Mouse (Mus musculus) cerebellum, adult 8-10 months (tissue): ENCODE results near the gene Klrb1b.
"Not testable (repeated sequence)": the region's sequence is repeated elsewhere in the genome, so short reads cannot be mapped to it uniquely, and the experiment has no call there.

Experiments
- DNase-seq: peaks from one replicate; pipeline ENCODE4 v3.0.0; 2022

Gene Klrb1b

DNA sequence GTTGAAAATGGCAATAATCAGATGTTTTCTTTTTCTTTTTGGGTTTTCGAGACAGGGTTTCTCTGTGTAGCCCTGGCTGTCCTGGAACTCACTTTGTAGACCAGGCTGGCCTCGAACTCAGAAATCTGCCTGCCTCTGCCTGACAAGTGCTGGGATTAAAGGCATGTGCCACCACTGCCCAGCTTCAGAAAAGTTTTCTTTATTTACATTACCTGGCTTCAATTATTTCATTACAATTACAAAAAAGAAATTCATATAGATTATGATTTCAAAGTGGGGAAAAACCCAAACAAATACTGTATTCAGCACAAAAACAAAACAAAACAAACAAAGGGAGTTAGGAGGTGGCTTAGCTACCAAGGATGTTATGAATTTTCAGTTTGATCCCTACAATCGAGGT, 14.5 kb upstream of the Klrb1b start:
- not testable (repeated sequence) for DNase-seq

DNA sequence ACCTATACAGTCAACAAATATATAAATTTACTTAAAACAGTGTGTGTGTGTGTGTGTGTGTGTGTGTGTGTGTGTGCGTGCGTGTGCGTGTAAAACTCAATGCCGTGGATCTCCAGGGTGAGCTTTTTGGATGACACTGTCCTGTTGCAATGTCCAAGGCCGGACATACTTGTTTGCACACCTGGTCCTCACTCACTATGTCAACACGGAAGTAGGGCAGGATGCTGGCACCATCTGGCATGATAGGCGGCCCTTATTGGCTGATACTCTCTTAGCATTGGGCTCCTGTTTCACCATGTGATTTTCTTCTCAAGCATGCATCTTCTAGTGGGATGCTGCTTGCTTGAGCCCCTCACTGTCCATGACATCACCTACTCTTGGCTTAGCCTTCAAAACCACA, 13.8 kb upstream of the Klrb1b start:
- DNase-seq = peak; percentile 16

DNA sequence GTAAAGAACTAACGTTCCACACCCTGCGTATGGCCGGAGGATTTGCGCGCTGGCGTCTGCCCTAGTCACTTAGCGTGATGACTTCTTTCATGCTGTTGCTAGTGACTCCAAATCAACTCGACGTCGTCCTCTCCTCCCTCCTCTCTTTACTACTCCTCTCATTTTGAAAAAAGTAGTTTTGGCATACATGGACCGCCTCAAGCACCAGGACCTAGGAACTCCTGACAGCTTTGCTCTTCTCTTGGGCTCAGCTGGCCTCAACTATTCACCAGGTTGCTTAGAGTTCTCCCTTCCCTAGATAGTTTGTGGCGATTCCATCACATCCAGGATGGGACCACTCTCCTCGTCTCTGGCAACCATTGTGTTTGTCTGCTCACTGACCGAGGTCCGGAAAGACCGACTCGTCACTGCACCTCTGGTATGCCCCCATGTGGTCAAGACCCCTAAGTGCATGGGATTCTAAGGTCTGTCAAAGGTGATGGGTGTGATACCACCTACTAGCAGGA, 13.2 kb upstream of the Klrb1b start:
- peak; percentile 83 for DNase-seq

DNA sequence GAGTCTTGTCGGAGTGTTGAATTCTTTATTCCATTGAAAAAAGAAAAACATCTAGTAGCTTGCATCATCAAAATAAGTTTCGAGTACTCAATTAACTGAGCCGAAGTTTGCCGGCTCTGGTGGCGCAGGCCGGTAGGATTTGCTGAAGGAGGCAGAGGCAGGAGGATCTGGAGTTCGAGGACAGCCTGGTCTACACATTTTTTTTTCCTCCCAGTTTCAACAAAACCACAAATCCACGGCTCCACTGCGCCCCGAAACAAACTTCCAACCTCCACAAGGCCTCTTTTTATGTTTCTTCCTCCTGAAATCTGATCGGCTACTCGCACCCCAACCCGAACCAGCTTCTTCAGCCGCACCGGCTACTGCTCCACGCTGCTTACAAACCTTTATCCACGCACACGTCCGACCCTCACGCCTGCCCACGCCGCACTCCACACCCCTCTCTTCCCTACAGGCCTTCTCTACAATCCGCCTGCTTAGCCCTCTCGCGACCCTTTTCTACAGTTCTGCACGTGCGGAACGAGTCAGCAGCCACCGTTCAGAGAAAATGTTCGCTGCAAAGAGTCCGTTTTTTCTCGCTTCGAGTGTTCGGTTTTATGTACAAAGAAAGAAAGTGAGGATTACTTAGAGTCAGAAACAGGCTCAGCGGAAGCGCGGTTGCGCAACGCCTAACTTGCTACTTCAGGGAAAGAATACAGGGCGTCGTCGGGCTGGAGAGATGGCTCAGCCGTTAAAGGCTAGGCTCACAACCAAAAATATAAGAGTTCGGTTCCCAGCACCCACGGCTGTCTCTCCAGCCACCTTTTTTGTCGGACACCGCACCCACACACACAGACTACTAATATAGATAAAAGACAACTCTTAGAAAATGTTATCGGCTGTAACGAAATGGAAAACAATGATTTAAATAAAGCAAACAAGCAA, 12.5 kb upstream of the Klrb1b start:
- peak; percentile 86 for DNase-seq

DNA sequence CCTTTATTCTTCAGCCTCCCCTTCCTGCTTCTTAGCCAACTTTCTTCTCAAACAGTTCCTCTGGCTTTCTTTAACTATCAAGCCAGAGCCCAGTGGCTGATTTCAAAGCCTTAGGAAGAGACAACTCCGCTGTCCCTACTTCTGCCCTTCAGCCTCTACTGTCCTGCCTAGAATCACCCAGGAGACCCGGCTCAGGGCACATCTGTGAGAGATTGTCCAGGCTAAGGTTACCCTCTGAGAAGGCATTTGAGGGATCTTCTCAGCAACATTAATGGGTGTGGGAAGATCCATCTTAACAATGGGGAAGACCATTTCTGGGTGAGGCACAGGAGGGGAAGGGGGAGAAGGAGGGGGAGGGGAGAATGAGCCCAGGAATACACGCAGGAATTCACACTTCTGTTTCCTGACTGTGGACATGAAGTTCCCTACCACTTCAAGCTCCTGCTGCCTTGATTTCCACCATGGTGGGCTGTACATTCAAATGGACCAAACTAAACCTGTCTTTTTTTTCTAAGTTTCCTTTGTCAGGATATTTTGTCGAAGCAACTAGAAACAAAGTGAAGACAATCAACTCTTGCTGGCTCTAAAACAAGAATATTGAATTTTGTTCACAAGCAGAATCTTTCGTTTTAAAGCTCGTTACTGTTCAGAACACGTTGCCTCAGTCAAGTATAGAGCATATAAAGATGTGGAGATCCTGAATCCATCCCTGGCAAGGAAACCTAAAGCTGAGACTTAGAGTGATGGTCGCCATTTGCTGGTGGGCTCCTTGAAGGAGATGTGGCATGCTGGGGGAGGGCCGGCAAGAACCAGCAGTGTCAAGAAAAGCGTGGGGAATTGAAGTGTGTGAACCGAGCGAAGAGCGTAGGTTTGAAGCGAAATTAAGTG, 11.6 kb upstream of the Klrb1b start:
- peak; percentile 23 for DNase-seq

DNA sequence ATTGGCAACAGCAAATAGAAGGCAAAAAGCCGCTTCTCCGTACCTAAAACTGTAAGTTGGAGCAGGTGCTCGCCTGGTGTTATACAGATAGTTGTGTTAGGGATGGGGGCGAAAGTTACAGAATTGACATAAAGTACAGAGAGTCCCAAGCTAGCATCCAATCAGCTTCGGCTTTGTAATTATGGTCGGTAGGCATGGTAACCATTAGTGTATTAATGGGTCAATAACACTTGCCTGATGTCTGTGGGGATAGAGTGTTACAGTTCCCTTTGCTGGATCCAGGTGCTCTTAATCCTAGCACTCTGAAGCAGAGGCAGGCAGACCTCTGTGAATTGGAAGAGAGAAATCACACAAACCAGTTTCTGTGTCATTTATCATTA, 10.8 kb upstream of the Klrb1b start:
- DNase-seq = no peak

DNA sequence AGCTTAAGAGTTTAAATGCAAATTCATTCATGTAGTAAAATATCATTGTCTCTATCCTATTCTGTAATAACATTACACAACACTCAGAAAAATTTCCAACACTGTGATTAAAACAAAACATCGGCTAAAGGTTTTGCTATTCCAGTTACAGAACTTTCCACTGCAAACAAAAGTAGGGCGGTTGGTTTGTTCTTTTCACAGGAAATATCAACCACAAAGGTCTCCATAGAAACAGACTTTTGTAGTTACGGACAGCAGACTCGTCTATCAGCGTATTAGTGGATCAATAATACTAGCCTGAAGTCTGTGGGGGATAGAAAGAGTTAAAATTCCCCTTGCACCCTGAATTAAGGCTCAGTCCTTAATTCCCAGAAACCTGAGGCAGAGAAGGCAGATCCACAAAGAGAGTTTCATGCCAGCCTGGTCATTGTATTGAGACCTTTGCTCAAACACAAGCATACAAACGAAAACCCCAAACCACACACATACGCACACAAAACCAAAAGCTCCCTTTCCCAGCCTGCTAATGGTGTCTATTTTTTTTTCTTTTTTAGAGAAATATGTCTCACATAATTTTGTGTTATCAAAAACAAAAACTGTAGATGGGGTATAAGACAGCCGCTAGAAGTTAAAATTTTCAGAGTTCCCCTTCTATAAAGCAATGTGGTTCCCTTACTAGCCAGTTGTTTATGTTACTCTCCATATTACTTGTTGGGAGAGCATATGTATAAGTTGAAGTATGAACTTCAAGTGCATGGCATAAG, 10.2 kb upstream of the Klrb1b start:
- no peak for DNase-seq

DNA sequence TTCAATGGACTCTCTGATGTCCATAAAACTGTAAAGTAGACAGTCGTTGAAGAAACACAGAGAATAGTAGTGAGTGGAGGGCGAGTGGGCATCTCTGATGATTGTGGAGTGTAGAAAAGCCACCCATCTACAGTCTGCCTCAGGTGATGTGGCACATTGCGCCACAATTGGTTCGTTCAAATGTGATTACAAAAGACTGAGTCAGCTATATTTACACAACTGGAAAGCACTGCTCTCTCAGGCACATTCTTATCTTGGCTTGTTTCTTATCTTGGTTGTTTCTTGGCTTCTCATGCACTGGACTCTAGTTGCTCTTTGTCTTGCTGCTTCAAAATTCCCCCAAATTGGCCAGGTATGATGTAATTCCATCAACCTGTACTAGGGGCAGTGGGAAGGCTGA, 9.4 kb upstream of the Klrb1b start:
- no peak for DNase-seq

DNA sequence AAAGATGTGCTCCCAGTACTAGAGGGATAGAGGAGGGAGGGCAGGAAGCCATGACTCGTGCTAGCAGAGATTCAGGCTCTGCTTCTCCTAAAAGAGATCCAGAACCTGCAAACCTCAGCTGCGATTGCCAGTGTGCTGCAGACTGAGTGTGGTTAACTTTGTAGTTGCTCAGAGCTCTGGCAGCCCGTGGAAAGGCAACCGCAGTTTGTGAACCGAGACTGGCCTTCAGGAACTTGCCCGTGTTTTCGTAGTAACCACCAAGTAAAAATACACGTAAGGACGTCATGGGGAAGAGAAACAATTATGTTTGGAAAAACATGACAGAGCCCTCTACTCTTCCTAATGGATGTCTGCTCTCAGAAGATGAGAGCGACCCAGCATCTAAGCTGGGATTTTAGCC, 6.9 kb upstream of the Klrb1b start:
- DNase-seq = no peak

DNA sequence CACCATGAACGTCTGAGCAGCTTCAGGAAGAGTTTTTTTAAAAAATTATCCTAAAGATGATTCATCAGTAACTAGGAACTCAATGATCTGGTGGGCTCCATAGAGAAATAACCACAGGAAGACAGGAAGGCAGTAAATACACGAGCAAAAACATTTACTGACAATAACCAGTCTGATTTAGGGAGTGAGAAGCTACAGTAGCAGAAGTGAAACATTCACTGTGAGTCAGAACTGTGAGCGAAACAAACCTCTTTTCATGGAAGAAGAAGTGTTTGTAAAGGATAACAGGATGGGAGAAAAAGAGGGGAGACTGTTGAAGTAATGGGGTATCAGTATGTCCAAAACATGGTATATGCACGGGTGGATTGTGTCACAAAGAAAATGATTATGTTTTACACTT, 3.7 kb upstream of the Klrb1b start:
- DNase-seq = no peak

DNA sequence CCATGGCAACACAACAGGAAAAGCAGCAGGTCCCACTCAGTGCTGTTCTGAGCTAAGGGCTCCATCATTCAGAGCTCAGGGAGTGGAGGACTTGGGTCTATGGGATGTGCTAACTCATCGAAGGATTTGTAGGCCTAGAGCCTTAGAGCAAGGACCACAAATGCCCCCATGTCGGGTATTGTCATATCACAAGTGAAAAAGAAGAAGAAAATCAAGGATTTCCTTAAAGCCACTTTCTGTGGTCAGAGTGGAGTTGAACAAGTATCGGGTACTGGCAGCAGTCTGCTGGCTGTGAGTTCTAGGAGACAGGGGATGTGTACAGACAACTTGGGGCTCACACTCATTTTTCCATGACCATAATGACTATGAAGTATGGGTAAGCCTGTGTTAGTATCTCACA, 650 bp upstream of the Klrb1b start:
- DNase-seq = no peak

DNA sequence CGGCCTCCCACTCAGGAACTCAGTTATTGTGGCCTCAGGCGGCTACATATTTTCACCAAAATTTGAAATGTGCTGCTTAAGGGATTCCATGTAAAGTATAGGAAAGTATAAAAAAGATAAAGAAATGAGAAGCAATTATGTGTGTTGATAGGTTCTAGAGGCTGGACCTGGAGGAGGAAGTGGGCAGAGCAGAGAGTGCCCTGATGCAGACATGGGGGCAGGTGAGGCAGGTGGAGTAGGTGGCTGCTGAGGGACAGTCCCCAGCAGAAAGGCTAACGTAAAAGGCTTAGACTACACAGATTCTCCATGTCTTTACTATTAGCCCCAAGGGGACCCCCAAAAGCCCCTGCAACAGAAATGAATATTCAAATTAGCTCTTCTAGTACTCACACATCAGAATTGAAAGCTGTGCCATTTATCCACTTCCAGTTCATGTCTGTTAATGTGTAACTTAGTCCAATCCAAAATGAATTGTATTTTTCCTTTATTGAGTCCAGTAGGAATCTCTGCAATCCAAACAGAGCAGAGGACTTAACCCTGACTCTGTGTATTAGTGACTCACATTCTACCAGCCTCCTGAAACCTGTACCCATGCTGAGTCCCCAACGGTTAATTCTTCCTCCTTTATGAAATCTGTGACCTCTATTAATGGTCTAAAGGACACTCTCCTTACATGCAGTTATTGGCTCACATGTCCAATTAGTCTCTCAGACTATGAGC, 7.9 kb downstream of the Klrb1b start:
- no peak for DNase-seq

DNA sequence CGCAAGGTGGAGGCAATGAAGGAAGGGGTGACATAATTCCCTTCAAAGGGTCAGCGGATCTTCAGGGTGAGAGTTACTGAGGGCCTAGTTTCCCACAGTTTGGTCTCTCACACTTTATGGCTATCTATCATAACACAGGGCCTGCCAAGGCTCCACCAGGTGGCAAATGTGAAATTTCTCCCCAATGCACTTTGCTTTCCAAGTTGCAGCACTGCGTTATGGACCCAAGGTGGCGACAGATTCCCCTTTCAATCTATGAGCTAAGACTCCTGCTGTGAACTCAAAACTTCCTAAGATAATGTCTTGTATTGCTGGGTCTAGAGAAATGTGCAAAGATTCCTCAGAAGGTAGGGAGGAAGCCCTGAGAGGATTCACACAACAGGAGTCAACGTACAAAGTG, 17.6 kb downstream of the Klrb1b start:
- no peak for DNase-seq

DNA sequence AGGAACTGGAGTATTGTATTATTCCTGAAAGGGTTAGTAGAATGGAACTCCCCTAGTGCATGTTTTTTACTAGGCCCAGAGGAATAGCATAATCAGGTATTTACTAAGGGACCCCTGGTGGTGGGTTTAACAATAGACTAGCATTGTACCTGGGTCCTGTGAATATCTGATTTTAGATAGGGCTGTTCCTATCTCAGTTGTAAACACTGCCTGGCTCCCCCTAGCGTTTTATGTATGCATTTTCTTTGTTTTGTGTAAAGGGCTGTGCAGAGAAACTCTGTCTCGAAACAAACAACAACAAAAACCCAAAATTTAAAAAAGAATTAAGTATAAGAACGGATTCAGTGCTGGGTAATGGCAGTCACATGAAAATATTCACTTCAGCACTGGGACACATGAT, 19.1 kb downstream of the Klrb1b start:
- DNase-seq = no peak

DNA sequence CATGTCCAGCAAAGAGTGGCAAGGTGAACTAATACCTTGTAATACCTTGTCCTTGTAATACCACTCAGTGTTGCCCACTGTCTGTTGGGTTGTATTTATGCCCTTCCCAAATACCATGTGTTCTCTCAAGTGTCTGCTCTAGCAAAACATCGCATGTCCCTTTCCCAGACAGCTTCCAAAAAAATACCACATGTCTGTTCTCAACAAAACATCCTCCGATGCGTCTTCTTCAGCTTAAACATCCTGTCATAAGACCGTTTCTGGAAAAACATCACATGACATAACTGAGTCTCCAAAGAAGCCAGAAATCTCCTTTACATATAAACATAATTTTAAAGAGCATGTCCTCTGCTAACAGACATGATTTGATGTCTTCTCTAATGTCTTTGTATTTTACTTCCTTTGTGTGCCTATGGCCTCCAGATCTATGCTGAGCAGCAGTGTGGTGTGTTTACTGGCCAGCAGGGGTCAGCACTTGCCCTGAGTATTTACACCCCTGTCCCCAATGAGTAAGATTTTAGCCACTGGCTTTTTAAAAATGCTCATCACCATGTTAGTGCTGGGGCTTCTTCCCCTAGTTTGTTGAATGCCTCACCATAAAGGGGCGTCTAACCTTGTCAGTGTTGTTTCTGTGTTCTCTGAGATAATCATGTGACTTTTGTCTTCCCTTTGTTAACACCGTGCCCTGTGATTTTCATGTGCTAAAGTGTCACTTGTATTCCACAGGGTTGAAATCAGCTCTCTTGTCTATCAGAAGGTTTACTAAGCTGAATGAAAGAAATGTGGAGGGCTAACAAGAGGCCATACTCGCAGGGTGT, 21.1 kb downstream of the Klrb1b start:
- DNase-seq = not testable (repeated sequence)

DNA sequence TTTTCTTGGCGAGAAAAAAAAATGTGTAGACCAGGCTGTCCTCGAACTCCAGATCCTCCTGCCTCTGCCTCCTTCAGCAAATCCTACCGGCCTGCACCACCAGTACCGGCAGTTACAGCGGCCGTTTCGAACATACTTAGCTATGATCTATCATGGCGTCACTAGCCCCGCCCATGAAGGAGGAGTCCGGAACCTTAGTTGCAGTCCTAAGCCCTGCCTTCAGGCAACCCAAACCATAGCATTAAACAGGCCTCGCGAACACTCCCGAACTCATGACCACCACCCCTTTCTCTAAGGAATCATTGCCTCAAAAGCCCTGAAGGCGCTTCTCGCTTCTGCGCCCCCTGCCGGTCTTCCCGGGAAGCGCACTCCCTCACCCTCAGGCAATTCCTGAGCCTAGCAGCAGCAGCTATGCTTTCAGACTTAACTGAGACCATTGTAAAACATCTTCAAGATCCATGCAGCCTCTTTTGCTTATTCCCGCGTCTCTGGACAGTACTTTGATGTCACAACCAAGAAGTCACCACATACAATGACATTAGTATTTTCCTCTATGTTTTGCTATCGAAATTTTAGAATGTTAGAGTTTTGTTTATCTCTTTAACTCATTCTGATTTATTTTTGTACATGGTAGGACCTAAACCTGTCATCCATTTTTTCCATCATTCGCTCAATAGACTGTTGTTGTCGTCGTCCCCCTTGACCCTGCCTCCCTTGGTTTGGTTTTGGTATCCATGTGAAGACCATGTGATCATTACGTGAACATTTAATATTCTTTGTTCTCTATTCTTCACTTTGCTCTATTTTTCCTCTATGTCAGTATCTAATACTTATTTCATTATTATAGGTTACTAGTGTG, 22.9 kb downstream of the Klrb1b start:
- DNase-seq = peak; percentile 97

DNA sequence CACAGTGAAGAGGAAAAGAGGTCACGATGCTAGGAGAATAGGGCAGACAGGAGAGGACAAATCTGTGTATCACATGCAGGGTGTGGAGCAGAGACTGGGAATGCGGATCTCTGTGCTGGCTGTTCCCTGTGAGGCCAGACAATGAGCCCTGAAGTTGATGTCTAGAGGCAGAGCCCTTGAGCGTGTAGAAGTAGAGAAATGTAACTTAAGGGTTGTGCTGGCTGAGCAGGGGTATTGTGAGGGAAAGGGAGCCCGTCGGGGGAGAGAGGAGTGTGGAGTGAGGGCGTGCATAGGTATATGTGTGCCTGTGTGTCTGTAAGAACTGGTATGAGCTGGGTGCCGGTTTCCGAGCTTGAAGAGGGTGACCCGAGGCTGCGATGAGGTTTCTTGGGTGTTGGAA, 23.6 kb downstream of the Klrb1b start:
- DNase-seq = no peak

DNA sequence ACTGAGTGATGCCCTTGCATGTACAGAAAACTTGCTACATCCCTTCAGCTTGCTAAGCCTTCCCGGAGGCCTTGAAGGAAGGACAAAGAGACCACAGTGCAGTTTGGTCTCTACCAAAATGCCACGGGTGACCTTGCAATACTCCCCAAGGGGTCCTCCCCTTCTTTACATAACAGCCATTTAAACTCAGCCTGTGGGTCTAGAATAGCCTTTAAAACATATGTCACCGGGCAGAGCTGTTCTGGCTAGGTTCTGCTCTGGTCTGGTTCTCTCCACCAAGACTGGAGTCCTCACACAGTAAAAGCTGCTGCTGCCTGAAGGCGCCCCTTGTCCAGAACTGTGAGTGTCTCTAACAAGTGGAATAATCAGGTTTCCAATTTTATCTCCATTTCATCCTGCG, 25.4 kb downstream of the Klrb1b start:
- DNase-seq = not testable (repeated sequence)

DNA sequence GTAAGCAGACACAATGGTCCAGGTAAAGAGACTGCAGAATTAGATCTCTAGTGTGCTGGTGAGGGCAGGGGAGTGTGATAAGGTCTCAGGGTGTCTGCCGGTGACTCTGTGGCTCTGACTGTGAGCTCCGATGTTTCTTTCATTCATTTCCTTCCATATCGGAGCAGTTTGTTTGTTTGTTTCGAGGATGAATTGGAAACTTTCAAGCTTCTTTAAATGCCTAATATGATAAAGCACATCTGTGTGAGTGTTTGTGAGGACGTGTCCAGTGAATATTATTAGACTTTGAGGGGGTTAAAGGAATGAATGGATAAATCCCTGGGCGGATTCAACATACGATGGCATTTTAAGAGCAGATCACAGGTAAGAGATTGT, 26.2 kb downstream of the Klrb1b start:
- no peak for DNase-seq

DNA sequence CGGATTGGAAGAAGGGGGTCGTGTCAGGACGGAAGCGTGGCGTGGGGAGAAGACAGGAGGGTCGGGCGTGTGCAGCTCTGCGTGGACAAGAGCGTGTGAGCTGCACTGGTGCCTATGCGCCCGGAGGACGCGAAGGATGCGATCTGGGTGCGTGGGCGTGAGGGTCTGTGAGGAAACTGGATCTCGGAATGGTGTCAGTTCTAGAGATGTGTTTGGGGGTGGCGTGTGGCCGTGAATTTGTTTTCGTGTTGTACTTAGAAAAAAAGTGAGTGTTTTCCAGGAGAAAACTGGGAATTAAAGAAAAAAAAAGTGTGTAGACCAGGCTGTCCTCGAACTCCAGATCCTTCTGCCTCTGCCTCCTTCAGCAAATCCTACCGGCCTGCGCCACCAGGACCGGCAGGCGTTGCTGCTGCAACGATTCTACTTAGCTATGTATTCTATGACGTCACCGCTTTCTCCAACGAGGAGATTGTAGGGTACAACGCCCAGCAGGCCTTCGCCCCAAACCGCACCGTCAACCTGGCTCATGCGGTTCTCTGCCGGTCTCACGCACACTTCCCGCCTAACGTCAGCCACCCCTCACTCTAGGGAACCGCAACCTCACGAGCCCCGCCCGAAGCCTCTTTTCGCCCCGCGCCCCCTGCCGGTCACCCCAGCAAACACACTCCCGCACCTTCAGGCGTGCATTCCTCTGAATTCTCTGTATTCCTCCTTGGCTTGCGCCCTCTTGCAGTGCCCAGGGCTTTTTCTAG, 26.8 kb downstream of the Klrb1b start:
- peak; percentile 91 for DNase-seq
